Mouse (Mus musculus): ENCODE results near the gene Sdc3.

The Sdc3 gene

DNA sequence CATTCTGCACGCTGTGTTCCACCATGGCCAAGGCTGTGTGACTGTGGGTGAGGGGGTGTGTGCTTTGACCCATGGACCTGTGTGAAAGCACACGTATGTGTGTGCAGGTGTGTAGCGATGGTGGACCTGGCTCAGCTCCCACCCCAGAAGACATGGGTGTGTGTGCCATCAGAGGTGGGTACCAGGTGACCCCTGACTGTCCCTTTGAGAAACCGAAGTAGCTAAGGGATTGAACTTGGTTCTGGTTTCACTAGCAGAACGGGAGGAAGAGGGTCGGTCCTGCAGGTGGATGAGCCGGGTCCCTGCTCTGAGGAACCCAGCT is 804 bp downstream of the Sdc3 start:
- no peak for DNase-seq (ENCODE audit: low spot score)

DNA sequence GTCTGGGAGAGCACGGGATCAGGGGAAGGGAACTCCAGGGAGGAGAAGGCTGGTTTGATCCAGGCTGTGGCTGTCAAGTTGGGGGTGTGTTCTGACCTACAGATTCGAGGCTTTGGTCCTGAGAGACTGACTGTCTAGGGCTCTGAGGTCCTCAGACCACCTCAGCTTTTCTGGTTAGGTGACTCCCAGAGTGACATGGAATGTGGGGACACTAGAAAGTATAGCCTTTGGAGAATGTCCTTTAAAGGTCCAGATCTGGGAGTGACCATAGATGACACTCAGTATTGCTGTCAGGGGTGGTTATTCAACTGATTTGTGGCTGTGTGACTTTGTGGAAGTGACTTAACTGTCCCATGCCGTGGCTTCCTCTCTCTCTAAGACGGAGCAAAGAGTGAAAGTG is 2.4 kb downstream of the Sdc3 start:
- no peak for DNase-seq (ENCODE audit: low spot score)

DNA sequence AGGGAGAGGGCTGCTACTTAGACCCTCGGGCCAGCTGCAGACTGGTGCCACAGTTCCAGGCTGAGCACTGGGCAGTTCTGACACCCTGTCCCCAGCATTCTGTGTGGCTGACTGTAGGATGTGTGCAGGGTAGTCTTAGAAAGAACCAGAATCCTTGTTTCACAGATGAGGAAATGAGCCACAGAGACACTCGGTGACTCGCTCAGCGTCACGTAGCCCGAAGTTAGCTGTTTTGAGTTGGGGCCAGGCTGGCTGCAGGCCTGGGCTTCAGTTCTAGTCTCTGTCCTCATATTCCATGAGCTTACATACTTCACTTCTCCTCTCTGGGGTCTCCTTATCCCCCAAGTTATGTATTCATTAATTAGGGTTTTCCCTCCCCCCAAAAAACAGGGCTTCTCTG is 3.6 kb downstream of the Sdc3 start:
- no peak for DNase-seq (ENCODE audit: low spot score)

DNA sequence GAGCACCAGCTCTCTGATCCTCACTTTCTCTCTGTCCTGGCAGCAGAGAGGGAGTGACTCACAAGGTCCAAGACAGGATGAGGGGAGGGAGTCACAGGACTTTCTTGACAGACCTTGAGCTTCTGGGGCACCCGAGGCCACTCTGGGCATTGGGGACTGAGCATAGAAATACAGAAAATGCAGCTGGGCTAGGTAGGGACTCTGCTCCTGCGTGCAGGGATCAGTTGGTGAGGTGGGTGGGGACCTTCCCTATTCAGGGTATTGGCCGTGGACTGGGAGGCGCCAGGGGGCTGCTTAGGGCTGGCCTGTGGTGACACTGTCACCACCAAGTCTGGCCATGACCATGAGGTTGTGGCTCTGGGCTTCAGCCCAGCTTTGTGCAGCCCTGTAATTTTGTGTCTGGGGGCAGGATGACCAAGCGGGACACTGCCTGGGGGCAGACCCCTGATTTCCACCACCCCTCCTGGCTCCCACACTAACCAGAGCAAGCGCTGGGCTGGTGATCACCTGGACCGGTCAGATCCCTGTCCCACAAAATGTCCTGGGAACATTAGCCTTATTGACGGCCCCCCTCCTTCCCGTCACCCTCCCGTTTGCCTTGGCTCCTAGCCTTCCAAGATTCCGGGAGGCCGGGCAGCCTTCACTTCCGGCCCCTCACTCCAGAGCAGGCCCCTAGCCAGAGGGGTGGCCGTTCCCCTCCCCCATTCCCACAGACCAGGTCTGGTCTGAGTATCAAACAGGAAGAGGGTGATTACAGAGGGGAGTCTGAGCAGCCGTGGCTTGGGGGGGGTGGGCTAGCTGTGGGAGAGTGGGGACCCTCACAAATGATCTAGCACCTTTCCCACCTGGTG is 5.1 kb downstream of the Sdc3 start:
- no peak for DNase-seq (ENCODE audit: low spot score)

DNA sequence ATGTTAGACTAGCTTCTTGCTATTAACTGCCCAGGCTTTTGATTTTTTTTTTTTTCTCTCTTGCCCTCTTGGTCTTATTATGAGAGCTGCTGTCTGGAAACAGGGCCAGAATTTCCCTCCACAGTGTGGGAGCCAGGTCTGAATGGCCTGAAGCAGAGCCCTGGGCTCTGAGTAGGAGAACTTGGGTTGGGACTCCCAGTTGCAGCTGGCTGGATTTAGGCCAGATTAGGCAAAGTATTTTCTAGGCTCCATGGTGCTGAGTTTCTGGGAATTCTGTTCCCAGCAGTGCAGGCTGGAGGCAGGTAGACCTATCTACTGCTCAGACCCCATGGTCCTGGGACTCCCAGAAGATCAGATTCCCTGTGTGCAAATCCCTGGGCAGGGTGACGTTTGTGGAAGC is 6.1 kb downstream of the Sdc3 start:
- DNase-seq (ENCODE audit: low spot score) = no peak

DNA sequence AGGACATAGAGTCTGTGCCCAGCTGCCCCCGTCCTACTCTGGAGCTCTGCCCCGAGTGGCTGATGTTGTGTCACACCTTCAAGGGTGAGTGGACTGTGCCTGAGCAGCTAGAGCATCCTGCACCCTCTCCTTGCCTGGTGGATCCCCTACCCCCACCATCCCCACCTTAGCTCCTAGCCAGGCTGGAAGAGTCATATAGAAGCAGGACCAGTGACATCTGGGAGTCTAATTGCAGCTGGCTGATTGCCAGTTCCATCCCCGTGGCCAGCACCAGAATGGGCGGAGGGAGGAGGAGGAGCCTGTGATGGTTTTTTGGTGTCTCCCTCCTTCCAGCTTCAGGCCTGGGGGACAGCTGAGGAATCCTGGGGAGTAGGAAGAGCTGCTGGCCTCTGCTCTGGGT is 6.8 kb downstream of the Sdc3 start:
- no peak for DNase-seq (ENCODE audit: low spot score)

DNA sequence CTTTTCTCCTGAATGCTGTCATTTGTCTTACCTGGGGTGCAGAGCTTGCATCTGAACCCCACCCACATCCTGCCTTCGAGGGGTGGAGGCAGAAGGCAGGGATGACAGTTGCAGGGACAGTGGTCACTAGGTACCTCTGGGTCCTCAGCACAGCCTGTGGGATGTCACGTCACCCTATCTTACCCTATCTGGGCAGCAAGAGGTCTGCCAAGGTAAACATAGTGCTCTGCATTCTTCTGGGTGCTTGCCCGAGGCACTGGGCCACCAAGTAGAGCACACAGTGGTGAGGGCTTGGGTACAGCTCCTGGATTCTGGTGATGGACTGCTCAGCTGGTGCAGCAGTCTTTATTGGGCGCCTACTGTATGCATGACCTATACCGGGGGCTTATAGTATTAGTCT is 7.2 kb downstream of the Sdc3 start:
- no peak for DNase-seq (ENCODE audit: low spot score)

DNA sequence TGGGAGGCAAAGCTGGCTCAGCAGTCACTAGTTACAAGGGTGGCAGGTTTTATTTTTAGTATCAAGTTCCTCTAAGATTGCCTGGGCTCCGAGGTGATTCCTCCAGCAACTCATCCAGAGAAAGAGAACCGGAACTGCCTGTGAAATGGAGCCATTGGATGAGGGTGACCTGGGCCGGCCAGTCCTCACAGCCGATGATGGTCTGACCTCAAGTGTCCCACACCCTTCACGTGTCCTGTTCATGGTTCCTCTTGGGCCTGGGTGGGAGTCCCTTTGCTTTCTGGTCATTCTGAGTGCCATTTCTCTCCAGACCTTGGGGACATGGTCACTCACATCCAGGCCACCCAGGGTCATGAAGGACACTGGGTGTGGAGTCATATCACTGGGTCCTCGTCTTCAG is 7.8 kb downstream of the Sdc3 start:
- no peak for DNase-seq (ENCODE audit: low spot score)

DNA sequence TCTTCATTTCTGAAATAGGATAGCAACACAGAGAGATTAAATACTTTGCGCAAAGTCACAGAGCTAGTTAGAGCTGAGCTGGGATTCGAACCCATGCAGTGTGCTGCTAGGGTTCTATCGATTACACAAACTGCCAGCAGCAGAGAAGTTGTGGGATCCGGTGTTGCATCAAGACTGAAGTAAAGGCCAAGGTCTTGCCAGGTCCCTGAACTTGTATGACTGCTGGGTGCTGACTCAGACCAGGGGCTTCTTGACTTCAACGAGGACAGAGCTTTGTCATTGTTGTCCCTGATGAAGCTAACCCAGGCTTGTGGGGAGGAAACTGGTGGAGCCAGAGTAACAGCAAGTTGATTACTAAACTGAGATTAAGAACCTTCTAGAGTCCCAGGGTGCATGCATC is 8.9 kb downstream of the Sdc3 start:
- no peak for DNase-seq (ENCODE audit: low spot score)

DNA sequence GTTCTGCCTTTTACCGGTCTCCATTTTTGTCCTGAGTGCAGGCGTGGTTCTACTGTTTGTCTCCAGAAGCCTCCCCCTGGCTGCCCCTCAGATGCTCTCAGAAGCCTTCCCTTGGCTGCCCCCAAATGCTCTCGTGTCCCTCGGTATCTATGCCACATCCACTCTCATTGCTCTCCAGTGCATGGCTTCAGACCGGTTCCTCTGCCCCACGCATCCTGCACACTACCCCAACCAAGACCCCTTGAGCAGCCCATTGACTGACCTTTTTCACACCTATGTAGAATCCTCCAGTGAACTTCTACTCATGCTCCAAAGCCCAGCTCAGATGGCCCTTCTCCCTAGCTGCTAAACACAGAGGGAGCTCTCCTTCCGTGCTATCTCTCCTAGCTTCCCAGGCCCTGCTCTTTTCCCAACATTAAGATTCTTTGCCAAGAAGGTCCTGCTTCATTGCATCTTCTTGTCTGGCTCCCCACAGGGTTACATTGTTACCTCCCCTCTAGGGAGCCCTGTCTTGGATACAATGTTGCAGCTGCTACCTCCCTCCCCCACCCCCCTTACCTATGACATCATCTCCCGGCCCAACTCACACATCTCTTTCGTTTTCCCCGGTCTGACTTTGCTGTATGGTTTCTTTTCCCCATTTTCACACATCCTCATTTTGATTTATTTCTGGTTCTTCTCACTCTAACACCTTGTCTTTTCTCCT is 9.4 kb downstream of the Sdc3 start:
- DNase-seq (ENCODE audit: low spot score) = no peak

DNA sequence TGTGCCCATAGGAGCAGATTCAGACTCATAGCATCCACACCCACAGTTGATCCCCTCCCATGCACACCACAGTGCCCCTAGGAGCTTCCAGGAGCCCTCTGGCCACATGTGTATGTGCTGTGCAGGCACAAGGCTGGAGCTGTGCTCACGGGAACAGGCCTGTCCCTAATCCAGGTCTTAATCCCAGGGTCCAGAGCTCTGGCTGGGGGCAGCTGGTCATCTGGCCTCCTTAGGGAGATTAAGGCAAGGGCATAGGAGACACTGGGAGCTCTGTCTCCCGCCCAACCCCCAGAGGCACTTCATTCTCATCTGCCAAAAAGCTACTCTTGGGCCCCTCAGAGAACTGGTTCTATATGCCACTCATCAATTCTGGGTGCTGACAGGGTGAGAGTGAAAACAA is 11.3 kb downstream of the Sdc3 start:
- no peak for DNase-seq (ENCODE audit: low spot score)

DNA sequence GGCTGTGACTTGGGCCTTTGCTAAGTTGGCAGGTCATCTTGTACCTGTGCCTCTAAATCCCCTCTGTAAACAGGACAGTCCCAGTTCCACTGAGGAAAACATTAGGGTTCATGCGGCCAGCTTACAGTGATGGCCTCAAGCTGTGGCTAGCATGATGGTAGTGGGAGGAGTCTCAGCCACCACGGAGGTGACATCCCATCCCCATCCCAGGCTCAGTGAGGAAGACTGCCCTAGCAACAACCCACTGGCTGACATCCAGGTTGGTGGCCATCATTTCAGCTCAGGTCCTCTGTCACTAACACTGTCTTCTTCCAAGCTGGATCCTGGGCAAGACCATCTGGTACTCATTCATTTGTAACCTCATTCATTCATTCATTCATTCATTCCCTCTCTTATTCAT is 12.0 kb downstream of the Sdc3 start:
- DNase-seq (ENCODE audit: low spot score) = no peak

DNA sequence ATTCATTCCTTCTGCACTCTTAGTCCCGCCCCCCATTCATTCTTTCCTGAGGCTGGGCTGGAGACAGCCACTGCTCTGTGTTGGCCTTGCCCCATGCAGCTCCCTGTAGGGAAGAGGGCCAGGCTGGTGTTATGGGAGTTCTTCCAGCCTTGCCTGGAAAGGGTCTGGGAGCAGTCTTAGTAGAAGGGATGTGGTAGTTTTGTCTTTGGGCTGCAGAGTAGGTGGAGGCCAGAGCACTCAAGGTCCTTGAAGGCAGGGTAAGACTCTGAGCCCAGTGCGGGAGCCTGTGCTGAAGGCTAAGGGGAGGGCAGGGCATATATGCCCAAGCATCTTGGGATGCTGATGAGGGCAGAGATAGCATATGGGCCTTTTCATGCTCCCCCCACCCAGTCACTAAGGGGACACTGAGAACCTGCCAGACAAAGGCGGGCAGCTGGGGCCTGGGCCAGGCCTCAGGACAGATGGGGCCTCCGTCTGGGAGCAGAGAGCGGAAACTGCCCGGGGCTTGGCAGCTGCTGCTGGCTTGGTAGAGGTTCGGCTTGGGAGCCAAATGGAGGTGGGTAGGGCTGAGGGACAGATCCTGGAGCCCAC is 12.5 kb downstream of the Sdc3 start:
- no peak for DNase-seq (ENCODE audit: low spot score)

DNA sequence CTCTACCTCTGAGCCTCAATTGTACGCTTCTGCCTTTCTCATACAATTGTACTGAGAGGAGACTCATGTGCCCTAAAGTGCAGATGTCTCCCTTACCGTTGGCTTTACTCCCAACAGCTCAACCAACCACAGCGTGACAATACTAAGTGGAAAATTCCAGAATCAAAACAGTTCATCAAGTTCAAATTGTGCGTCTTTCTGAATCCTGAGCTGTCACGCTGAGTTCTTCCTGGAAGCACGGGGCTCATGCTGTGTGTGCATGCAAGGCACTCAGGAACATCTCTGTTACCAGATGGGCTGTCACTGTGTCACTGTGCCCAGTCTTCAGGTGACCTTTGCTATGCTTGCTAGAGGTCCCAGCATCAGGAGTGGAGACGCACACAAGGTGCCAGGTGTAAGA is 13.4 kb downstream of the Sdc3 start:
- DNase-seq (ENCODE audit: low spot score) = no peak

DNA sequence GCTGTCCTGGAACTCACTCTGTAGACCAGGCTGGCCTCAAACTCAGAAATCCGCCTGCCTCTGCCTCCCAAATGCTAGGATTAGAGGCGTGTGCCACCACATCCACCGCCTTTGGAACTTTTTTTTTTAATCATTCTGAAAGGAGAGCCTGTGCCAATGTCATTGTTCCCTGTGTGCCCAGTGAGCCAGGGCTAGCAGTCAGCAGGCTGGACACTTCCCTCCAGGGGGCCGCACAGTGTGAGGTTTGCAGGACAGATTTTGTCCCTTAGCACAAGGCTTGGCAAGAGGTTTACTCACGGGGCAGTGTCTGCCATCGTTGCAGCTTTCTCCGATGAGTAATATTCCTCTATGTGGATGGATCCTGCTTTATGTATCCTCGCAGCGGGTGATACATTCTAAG is 14.4 kb downstream of the Sdc3 start:
- DNase-seq (ENCODE audit: low spot score) = no peak

DNA sequence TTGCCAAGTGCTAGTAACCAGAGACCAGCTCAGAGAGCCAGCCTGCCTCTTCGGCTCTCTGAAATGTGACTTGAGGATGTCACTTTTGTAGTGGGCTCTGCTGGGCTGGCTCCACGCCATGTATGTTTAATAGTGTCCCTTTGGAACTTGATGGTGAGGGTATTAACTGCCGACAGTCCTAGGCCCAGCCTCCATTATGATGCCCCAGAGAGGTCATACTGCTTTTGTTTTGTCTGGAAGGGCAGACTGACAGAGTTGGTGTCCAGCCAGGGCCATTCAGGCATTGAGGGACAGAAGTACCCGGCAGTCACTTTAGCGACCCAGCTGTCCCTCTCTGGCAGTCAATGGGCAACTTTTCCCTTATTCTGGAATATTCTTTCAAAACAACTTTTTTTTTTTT is 17.4 kb downstream of the Sdc3 start:
- DNase-seq (ENCODE audit: low spot score) = no peak

DNA sequence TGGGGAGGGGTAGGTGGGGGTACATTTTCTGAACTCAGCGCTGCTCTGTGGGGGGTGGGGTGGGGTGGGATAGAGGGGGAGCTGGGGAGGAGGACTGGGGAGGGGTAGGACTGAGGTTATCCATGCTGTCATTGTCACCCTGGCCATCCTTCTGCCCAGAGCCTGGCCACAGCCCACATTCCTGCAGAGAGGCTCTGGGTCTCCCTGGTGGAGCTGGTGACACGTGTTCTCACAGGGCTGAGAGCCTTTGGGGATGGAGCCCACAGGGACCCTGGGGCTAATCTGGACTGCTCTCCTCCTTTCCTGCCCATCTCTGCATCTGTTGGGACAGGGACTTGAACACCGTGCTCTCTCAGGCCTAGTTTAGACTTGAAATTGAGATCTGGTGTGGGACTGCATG is 18.5 kb downstream of the Sdc3 start:
- DNase-seq (ENCODE audit: low spot score) = no peak

DNA sequence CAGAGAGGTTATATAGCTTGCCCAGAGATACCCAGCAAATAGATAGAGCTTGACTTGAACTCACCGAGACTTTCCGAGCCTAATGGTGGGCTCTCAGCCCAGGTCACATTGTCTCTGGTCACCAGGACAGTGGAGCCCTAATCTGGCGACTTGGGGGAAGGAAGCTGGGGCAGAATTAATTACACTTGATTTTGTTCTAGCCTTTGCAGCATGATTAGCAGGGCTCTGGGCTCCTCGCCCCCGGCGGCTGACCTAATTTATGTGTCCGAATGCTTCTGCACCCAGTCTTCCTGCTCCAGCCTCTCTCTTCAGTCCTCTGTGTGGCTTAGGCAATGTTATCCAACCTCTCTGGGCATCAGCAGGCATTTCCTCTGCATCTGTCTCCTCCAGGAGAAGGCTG is 19.0 kb downstream of the Sdc3 start:
- DNase-seq (ENCODE audit: low spot score) = no peak

DNA sequence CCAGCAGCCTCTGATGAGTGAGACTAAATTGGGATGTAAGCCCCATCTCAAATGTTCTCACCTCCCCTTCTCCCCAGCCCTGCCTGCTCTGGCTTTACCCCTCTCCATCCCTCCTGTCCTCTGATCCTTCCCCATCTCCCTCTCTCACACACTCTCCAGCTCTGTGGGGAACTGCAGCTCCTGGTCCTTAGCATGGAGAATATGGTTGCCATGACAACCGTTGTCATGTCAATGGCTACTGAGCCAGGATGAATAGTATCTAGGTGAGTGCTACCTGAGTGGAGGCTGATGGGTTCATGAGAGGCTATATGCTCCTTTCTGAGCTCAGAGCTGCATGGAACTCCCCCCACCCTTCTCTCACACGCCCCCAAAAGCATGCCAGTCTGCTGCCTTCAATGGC is 21.6 kb downstream of the Sdc3 start:
- no peak for DNase-seq (ENCODE audit: low spot score)

DNA sequence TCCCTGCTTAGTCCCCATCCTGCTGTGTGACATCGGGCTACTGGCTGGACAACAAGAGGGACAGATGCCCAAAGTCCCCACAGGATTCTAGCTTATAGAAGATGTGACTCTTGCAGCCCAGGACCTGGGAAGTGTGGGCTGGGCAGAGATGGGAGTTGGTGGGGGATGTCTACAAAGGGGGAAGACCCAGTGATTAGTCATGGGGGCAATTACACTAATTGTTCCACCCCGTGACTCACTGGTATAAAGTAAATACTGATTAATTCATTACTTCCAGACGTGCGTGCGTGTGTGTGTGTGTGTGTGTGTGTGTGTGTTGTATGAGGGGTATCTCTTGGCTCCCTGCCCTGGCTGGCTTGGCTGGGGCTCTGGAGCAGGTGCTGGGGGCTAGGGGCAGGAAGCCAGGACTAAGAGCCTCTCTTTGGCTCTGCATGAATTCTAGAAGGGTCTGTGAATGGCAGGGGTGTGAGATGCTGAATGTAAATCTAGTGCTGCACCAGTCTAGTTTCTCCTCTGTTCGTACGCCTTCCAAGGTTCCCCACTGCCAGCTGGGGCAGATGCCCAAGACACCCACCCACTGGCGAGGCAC is 22.5 kb downstream of the Sdc3 start:
- no peak for DNase-seq (ENCODE audit: low spot score)

DNA sequence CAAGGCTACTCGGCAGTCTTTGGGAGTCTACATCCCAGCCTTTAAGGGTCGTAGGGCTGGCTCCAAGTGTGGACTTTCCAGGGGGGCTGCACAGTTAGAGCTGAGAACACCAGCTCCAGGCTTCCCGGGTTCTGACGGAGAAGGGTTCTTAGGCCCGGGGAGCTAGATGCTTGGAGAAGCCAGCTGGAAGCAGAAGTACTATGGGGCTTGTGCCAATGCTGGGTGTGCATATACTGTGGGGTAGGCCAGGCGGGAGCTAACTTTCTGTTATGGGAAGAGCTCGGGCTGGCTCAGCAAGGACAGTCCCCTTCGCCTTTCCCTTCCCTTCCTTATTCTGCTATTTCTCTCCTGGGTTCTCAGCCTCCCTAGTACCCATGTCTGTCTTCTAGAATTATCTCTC is 23.5 kb downstream of the Sdc3 start:
- DNase-seq (ENCODE audit: low spot score) = peak; percentile 36

DNA sequence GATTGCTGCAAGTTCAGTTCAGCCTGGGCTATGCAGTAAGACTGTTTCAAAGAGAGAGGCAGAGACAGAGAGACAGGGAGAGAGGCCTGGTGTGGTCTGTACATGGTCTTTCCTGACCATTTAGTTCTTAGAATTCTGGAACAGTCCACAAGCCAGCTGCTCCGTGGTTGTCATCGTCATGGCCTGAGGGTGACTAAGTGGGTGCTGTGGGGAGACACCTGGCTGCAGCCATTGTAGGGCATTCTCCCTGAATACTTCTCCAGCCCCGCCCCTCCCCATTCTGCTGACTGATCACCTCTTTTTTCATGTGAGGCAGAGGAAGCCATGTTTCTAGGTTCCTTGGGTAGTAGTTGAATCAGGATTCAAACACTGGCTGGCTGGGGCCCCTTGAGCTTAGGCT is 27.5 kb downstream of the Sdc3 start:
- no peak for DNase-seq (ENCODE audit: low spot score)

DNA sequence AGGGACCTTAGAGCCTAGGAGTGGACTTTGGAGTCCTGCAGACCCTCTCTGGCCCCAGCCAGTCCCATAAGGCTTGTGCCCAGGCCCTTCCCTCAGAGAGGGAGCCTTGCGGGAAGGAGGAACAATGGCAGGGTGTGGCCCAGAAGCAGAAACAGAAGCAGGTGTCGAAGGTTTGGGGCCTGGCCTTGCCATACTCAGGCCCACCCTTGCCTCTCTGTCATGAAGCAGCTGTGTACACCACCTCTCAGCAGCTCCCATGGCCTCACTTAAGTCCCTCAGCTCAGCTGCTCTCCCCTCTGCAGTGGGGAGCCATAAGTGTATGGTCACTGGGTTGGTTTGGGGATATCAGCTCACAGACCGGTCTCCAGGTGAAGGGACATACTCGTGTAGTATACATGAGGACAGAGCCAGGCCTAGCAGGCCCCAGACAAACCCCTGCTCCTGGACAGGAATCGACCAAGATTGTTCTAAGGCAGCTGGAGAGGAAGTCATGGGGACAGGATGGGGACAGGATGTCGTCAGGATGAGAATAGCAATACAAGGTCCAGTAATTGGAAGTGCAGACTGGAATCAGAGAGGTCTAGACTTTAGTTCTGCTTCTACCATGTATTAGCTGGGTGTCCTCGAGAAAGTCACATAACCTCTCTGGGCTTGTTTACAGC is 28.4 kb downstream of the Sdc3 start:
- no peak for DNase-seq (ENCODE audit: low spot score)

Data from urinary bladder, postnatal 14 days (tissue).